8 mouse cellular contexts compared by ENCODE assay signal in the genomic region with DNA sequence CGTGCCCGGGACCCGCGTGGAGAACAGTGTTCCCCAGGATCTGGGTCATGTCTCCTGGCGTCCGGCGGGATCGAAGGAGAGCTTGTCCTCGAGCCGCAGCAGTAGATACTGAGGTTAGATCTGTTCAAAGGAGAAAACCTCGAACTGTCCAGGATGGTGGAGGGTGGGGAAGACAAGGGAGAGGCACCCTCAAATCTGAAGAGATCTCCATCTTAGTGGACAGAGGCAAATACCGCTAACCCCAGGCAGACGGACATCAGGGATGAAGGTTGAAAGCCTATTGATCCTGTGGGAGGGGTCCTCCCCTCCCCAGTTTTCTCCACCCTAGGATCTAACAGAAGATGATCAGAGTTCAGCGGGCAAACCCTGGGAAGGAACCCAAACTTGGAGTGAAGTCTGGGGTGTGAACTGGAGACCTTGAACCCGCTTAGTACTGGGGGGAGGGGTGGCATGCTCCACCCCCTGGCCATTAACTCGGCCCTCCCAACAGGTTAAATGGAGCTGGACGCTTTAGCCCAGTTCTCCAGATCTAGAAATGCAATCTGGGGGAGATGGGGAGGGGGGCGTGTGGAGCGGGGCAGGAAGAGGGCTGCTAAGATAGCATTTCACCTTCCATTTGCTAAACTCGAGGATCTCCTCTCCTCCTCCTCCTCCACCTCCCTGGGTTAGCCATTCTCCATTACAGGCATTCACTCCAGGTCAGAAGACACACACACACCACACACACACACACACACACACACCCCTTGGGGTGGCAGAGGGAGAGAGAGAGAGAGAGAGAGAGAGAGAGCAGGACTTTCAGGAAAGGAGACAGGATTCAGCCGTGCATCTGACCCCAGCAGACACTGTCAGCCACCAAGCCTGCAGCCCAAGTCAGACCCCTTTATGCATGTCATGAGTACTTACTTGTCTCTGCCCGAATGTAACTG. TPM values are rescaled to one million over a fixed set of nuclear protein-coding genes. Genes with fewer than 3 reads are reported as not detected.
A peak's percentile ranks its signal among the peaks of the same experiment; 100 is the strongest.
DNase-seq lines count a peak whose midpoint lies in the region; ATAC-seq and TF ChIP-seq lines count a peak whose summit lies in the region.

No protein-coding gene starts in this region.

- TF ChIP-seq CTCF in layer of hippocampus, adult 2 months (conservative IDR thresholded peaks at IDR 0.05): no peak
- TF ChIP-seq CTCF in liver, embryonic 14.5 days (IDR thresholded peaks at IDR 0.05; ENCODE audit: low read depth): no peak

- 5% methylated on average over 22 of the region's 22 CpGs for WGBS in embryonic facial prominence, embryonic 11.5 days
- 5% methylated on average over 22 of the region's 22 CpGs for WGBS in intestine, embryonic 15.5 days
- 11% methylated on average over 22 of the region's 22 CpGs for WGBS in liver, embryonic 14.5 days (ENCODE audit: insufficient replicate concordance)

- no peak for TF ChIP-seq EP300 in liver, embryonic 14.5 days (IDR thresholded peaks at IDR 0.05; ENCODE audit: low read depth)

- peak overlapping the region; percentile 73 for H3K4me3 ChIP-seq in layer of hippocampus, adult 2 months
- peak overlapping the region; percentile 73 for H3K4me3 ChIP-seq in embryonic facial prominence, embryonic 11.5 days (ENCODE audit: low read depth, low read length)
- H3K4me3 ChIP-seq in intestine, embryonic 15.5 days (replicated peaks): peak overlapping the region; percentile 76
- peak overlapping the region; percentile 50 to 51 for H3K4me3 ChIP-seq in liver, embryonic 14.5 days (ENCODE audit: insufficient read depth in 1 of 2, low read depth in 2 of 2, low read length in 2 of 2)

- peak overlapping the region; percentile 74 for H3K9ac ChIP-seq in embryonic facial prominence, embryonic 11.5 days (replicated peaks; ENCODE audit: low read length)
- H3K9ac ChIP-seq in intestine, embryonic 15.5 days: peak overlapping the region; percentile 81
- no peak overlapping the region; the same call in 1 of the 2 replicates for H3K9ac ChIP-seq in liver, embryonic 14.5 days (replicated peaks)

- DNase-seq in layer of hippocampus, adult 2 months (ENCODE audit: low spot score in 2 of 2): no peak
- no peak for DNase-seq in layer of hippocampus, postnatal 36 days
- peak; percentile 16 for DNase-seq in embryonic facial prominence, embryonic 11.5 days (ENCODE audit: low spot score)
- DNase-seq in liver, embryonic 14.5 days (ENCODE audit: low read depth in 3 of 3, low spot score in 3 of 3): no peak
- no peak for DNase-seq in thymus, postnatal 0 days (ENCODE audit: low spot score)
- DNase-seq in layer of hippocampus, postnatal 25 days (ENCODE audit: extremely low spot score in 1 of 2, low spot score in 1 of 2): no peak

- H3K27ac ChIP-seq in layer of hippocampus, adult 2 months: peak overlapping the region; percentile 70
- no peak overlapping the region for H3K27ac ChIP-seq in embryonic facial prominence, embryonic 11.5 days (replicated peaks; ENCODE audit: low read depth, low read length)
- H3K27ac ChIP-seq in intestine, embryonic 15.5 days: peak overlapping the region; percentile 93
- no peak overlapping the region for H3K27ac ChIP-seq in liver, embryonic 14.5 days

- ATAC-seq in embryonic facial prominence, embryonic 11.5 days (replicated peaks; ENCODE audit: insufficient number of reproducible peaks, low FRiP score, low TSS enrichment, low read depth): peak; percentile 32
- 0 out of 2 replicates have a peak, but pooled peaks have one; percentile 8 for ATAC-seq in intestine, embryonic 15.5 days
- no peak for ATAC-seq in liver, embryonic 14.5 days (ENCODE audit: insufficient read depth)
- ATAC-seq in megakaryocyte progenitor cell, adult 5-6 weeks (replicated peaks; ENCODE audit: poor library complexity): no peak

- H3K27me3 ChIP-seq in embryonic facial prominence, embryonic 11.5 days (ENCODE audit: control insufficient read depth, insufficient read depth, low read length): no peaks in the 10 kb centered on the region
- H3K27me3 ChIP-seq in intestine, embryonic 15.5 days (replicated peaks): no peaks in the 10 kb centered on the region
- H3K27me3 ChIP-seq in liver, embryonic 14.5 days (ENCODE audit: control insufficient read depth, insufficient read depth, low read length): peaks cover 19% of the 10 kb centered on the region

- H3K4me2 ChIP-seq in embryonic facial prominence, embryonic 11.5 days (ENCODE audit: low read depth, low read length): peak overlapping the region; percentile 97
- peak overlapping the region; percentile 97 for H3K4me2 ChIP-seq in intestine, embryonic 15.5 days (replicated peaks)
- H3K4me2 ChIP-seq in liver, embryonic 14.5 days (ENCODE audit: low read depth): peak overlapping the region; percentile 40

- no peaks in the 10 kb centered on the region for H3K9me3 ChIP-seq in embryonic facial prominence, embryonic 11.5 days (replicated peaks; ENCODE audit: control insufficient read depth, low read length)
- H3K9me3 ChIP-seq in intestine, embryonic 15.5 days: no peaks in the 10 kb centered on the region
- no peaks in the 10 kb centered on the region for H3K9me3 ChIP-seq in liver, embryonic 14.5 days (ENCODE audit: control insufficient read depth, low read length)

- no peaks in the 10 kb centered on the region; the same call in 1 of the 2 replicates for H3K4me1 ChIP-seq in embryonic facial prominence, embryonic 11.5 days (ENCODE audit: control insufficient read depth, insufficient read depth, low read length)
- peaks cover 26% of the 10 kb centered on the region for H3K4me1 ChIP-seq in intestine, embryonic 15.5 days (replicated peaks)
- H3K4me1 ChIP-seq in liver, embryonic 14.5 days (replicated peaks; ENCODE audit: control insufficient read depth in 2 of 2, insufficient read depth in 2 of 2, low read length in 1 of 2): peaks cover 0 to 9% of the 10 kb centered on the region in 2 experiments; a peak in 1 of 4 replicates

- H3K36me3 ChIP-seq in embryonic facial prominence, embryonic 11.5 days (replicated peaks; ENCODE audit: control insufficient read depth, insufficient read depth, low read depth, low read length): no peaks in the 10 kb centered on the region; the same call in 1 of the 2 replicates
- no peaks in the 10 kb centered on the region for H3K36me3 ChIP-seq in intestine, embryonic 15.5 days
- H3K36me3 ChIP-seq in liver, embryonic 14.5 days (replicated peaks; ENCODE audit: control insufficient read depth, insufficient read depth, low read depth): no peaks in the 10 kb centered on the region

RNA-seq across cellular contexts. Expression of a gene that starts 0.9 kb away (rescaled TPM):
- 10 to 100 TPM; 20.0 to 21.6 TPM for total RNA-seq in layer of hippocampus, adult 2 months (2021)
- total RNA-seq in layer of hippocampus, postnatal 36 days (2021): 10 to 100 TPM; 23.2 to 23.5 TPM
- 4.5 TPM in 2 replicates for polyA plus RNA-seq in embryonic facial prominence, embryonic 11.5 days (2014; fragmentation: Nextera tagmentation; extraction: Ambion mirVana)
- 13.7 and 16.2 TPM in 2 replicates for polyA plus RNA-seq in intestine, embryonic 15.5 days (2015; fragmentation: Nextera tagmentation; extraction: Ambion mirVana)
- polyA plus RNA-seq in liver, embryonic 14.5 days (2012; rRNA removed): 24.9 and 32.5 TPM in 2 replicates
- 2.6 and 3.3 TPM in 2 replicates for polyA plus RNA-seq in liver, embryonic 14.5 days (2014; fragmentation: Nextera tagmentation; extraction: Ambion mirVana)
- 0.15 and 0.30 TPM in 2 replicates for total RNA-seq in megakaryocyte progenitor cell, adult 5-6 weeks (2015)
- 0.03 TPM in 1 of 2 replicates, not detected in the other for total RNA-seq in megakaryocyte progenitor cell, adult 5-6 weeks (2017)
- polyA plus RNA-seq in thymus, postnatal 0 days (2015; fragmentation: Nextera tagmentation; extraction: Ambion mirVana): 0.62 and 1.2 TPM in 2 replicates
- total RNA-seq in layer of hippocampus, postnatal 25 days (2021): 10 to 100 TPM; 24.8 to 29.1 TPM

RNA-seq across cellular contexts. Expression of a gene that starts 15.6 kb away (rescaled TPM):
- total RNA-seq in layer of hippocampus, adult 2 months (2021): 10 to 100 TPM; 14.7 to 15.3 TPM
- total RNA-seq in layer of hippocampus, postnatal 36 days (2021): 10 to 100 TPM; 15.8 to 16.5 TPM
- polyA plus RNA-seq in embryonic facial prominence, embryonic 11.5 days (2014; fragmentation: Nextera tagmentation; extraction: Ambion mirVana): 18.0 and 19.7 TPM in 2 replicates
- 20.5 and 22.5 TPM in 2 replicates for polyA plus RNA-seq in intestine, embryonic 15.5 days (2015; fragmentation: Nextera tagmentation; extraction: Ambion mirVana)
- 6.0 and 8.0 TPM in 2 replicates for polyA plus RNA-seq in liver, embryonic 14.5 days (2012; rRNA removed)
- 4.3 TPM in 2 replicates for polyA plus RNA-seq in liver, embryonic 14.5 days (2014; fragmentation: Nextera tagmentation; extraction: Ambion mirVana)
- total RNA-seq in megakaryocyte progenitor cell, adult 5-6 weeks (2015): 16.5 and 18.6 TPM in 2 replicates
- 18.4 and 22.4 TPM in 2 replicates for total RNA-seq in megakaryocyte progenitor cell, adult 5-6 weeks (2017)
- polyA plus RNA-seq in thymus, postnatal 0 days (2015; fragmentation: Nextera tagmentation; extraction: Ambion mirVana): 13.4 and 15.5 TPM in 2 replicates
- total RNA-seq in layer of hippocampus, postnatal 25 days (2021): 10 to 100 TPM; 15.4 to 15.5 TPM

RNA-seq across cellular contexts. Expression of a gene that starts 16.4 kb away (rescaled TPM):
- 10 to 100 TPM; 38.6 to 41.1 TPM for total RNA-seq in layer of hippocampus, adult 2 months (2021)
- 10 to 100 TPM; 37.6 to 41.8 TPM for total RNA-seq in layer of hippocampus, postnatal 36 days (2021)
- polyA plus RNA-seq in embryonic facial prominence, embryonic 11.5 days (2014; fragmentation: Nextera tagmentation; extraction: Ambion mirVana): 62.9 and 66.8 TPM in 2 replicates
- polyA plus RNA-seq in intestine, embryonic 15.5 days (2015; fragmentation: Nextera tagmentation; extraction: Ambion mirVana): 73.8 and 76.7 TPM in 2 replicates
- polyA plus RNA-seq in liver, embryonic 14.5 days (2012; rRNA removed): 28.9 and 30.5 TPM in 2 replicates
- 19.6 and 20.5 TPM in 2 replicates for polyA plus RNA-seq in liver, embryonic 14.5 days (2014; fragmentation: Nextera tagmentation; extraction: Ambion mirVana)
- total RNA-seq in megakaryocyte progenitor cell, adult 5-6 weeks (2015): 44.3 and 44.8 TPM in 2 replicates
- total RNA-seq in megakaryocyte progenitor cell, adult 5-6 weeks (2017): 25.2 and 30.3 TPM in 2 replicates
- polyA plus RNA-seq in thymus, postnatal 0 days (2015; fragmentation: Nextera tagmentation; extraction: Ambion mirVana): 89.1 and 102 TPM in 2 replicates
- 10 to 100 TPM; 43.8 to 45.0 TPM for total RNA-seq in layer of hippocampus, postnatal 25 days (2021)

RNA-seq across cellular contexts. Expression of a gene that starts 24.4 kb away (rescaled TPM):
- 10 to 100 TPM; 28.5 to 30.1 TPM for total RNA-seq in layer of hippocampus, adult 2 months (2021)
- 10 to 100 TPM; 25.6 to 30.8 TPM for total RNA-seq in layer of hippocampus, postnatal 36 days (2021)
- polyA plus RNA-seq in embryonic facial prominence, embryonic 11.5 days (2014; fragmentation: Nextera tagmentation; extraction: Ambion mirVana): 53.2 and 57.8 TPM in 2 replicates
- polyA plus RNA-seq in intestine, embryonic 15.5 days (2015; fragmentation: Nextera tagmentation; extraction: Ambion mirVana): 56.9 and 63.2 TPM in 2 replicates
- polyA plus RNA-seq in liver, embryonic 14.5 days (2012; rRNA removed): 4.8 and 6.2 TPM in 2 replicates
- polyA plus RNA-seq in liver, embryonic 14.5 days (2014; fragmentation: Nextera tagmentation; extraction: Ambion mirVana): 3.7 and 6.0 TPM in 2 replicates
- total RNA-seq in megakaryocyte progenitor cell, adult 5-6 weeks (2015): 4.8 and 5.1 TPM in 2 replicates
- total RNA-seq in megakaryocyte progenitor cell, adult 5-6 weeks (2017): 7.7 and 8.6 TPM in 2 replicates
- polyA plus RNA-seq in thymus, postnatal 0 days (2015; fragmentation: Nextera tagmentation; extraction: Ambion mirVana): 12.5 and 13.2 TPM in 2 replicates
- 10 to 100 TPM; 27.3 to 29.3 TPM for total RNA-seq in layer of hippocampus, postnatal 25 days (2021)

RNA-seq across cellular contexts. Expression of a gene that starts 55.7 kb away (rescaled TPM):
- total RNA-seq in layer of hippocampus, adult 2 months (2021): 1 to 10 TPM; 2.1 to 3.3 TPM
- 1 to 10 TPM; 2.2 to 3.4 TPM for total RNA-seq in layer of hippocampus, postnatal 36 days (2021)
- 0.21 and 0.41 TPM in 2 replicates for polyA plus RNA-seq in embryonic facial prominence, embryonic 11.5 days (2014; fragmentation: Nextera tagmentation; extraction: Ambion mirVana)
- 0.40 and 0.43 TPM in 2 replicates for polyA plus RNA-seq in intestine, embryonic 15.5 days (2015; fragmentation: Nextera tagmentation; extraction: Ambion mirVana)
- polyA plus RNA-seq in liver, embryonic 14.5 days (2012; rRNA removed): 0.02 and 0.03 TPM in 2 replicates
- not detected in 2 replicates for polyA plus RNA-seq in liver, embryonic 14.5 days (2014; fragmentation: Nextera tagmentation; extraction: Ambion mirVana)
- 0.05 TPM in 1 of 2 replicates, not detected in the other for total RNA-seq in megakaryocyte progenitor cell, adult 5-6 weeks (2015)
- not detected in 2 replicates for total RNA-seq in megakaryocyte progenitor cell, adult 5-6 weeks (2017)
- 0.05 and 0.08 TPM in 2 replicates for polyA plus RNA-seq in thymus, postnatal 0 days (2015; fragmentation: Nextera tagmentation; extraction: Ambion mirVana)
- 1 to 10 TPM; 1.8 to 2.9 TPM for total RNA-seq in layer of hippocampus, postnatal 25 days (2021)

Comparison
In these comparisons a context has a peak if more than half of its experiments do, and no peak if none do; other contexts are left out.
1. H3K27ac ChIP-seq: peak in layer of hippocampus, adult 2 months (single experiment) and intestine, embryonic 15.5 days (single experiment); none in embryonic facial prominence, embryonic 11.5 days (single experiment) and liver, embryonic 14.5 days (single experiment).
2. ATAC-seq: peak in embryonic facial prominence, embryonic 11.5 days (single experiment) and intestine, embryonic 15.5 days (single experiment); none in liver, embryonic 14.5 days (single experiment) and megakaryocyte progenitor cell, adult 5-6 weeks (single experiment).
3. H3K4me2 ChIP-seq: peak in every context shown above with its lines; median percentile 97 in embryonic facial prominence, embryonic 11.5 days; 97 in intestine, embryonic 15.5 days; 40 in liver, embryonic 14.5 days.
4. RNA of a gene that starts 0.9 kb away (total RNA-seq): 24.8 to 29.1 TPM in layer of hippocampus, postnatal 25 days, 23.2 to 23.5 TPM in layer of hippocampus, postnatal 36 days and 20.0 to 21.6 TPM in layer of hippocampus, adult 2 months; 0.03 to 0.30 TPM in megakaryocyte progenitor cell, adult 5-6 weeks; every median in the first group is over 10 times any median in the second.
5. Peak in every context shown above with its lines, with median percentiles within 50 percentile points of each other: H3K4me3 ChIP-seq.